Mouse (Mus musculus) heart, postnatal 0 days (tissue): ENCODE measurements around the gene Trpv3. TPM values are rescaled to one million over a fixed set of nuclear protein-coding genes. Genes with fewer than 3 reads are reported as not detected.

Experiments used
- ATAC-seq: fragments of 200-750 bp; cut with Nextera tagmentation; 2 replicates; pipeline ENCODE4 v1.8.0; 2017; ENCODE audit warnings: low read depth, moderate number of reproducible peaks, moderate library complexity; ENCODE audit not compliant: insufficient read depth
- DNase-seq: peaks from one replicate; pipeline ENCODE4 v3.0.0-alpha.2; 2016; ENCODE audit warnings: low spot score
- H3K27ac ChIP-seq: fragments of 300-500 bp; sonication (generic); 2 replicates; pipeline ENCODE4 v1.5.1; 2014; ENCODE audit warnings: low read depth, mild to moderate bottlenecking
- H3K27me3 ChIP-seq: fragments of 300-500 bp; sonication (generic); 2 replicates; pipeline ENCODE4 v1.6.1; 2014; ENCODE audit warnings: low read length, mixed read lengths; ENCODE audit not compliant: control insufficient read depth, insufficient read depth
- H3K36me3 ChIP-seq: fragments of 300-500 bp; sonication (generic); replicated peaks from 2 replicates; pipeline ENCODE4 v1.6.1; 2014; ENCODE audit warnings: low read length, mixed read lengths; ENCODE audit not compliant: control insufficient read depth, insufficient read depth
- H3K4me1 ChIP-seq: fragments of 300-500 bp; sonication (generic); 2 replicates; pipeline ENCODE4 v1.6.1; 2014; ENCODE audit warnings: antibody characterized with exemption; ENCODE audit not compliant: control insufficient read depth, insufficient read depth
- H3K4me2 ChIP-seq: fragments of 300-500 bp; sonication (generic); 2 replicates; pipeline ENCODE4 v1.6.1; 2014; ENCODE audit warnings: low read depth, mild to moderate bottlenecking, low read length, moderate library complexity
- H3K4me3 ChIP-seq: fragments of 300-500 bp; sonication (generic); 2 replicates; pipeline ENCODE4 v1.5.1; 2014; ENCODE audit warnings: low read depth, low read length
- H3K9ac ChIP-seq: fragments of 300-500 bp; sonication (generic); replicated peaks from 2 replicates; pipeline ENCODE4 v1.6.1; 2014; ENCODE audit warnings: low read depth, low read length, mixed read lengths
- H3K9me3 ChIP-seq: fragments of 300-500 bp; sonication (generic); replicated peaks from 2 replicates; pipeline ENCODE4 v1.6.1; 2016; ENCODE audit warnings: low read length; ENCODE audit not compliant: control insufficient read depth
- CTCF ChIP-seq: IDR thresholded peaks from 2 replicates; pipeline ENCODE4 v1.5.1; 2016; ENCODE audit warnings: antibody characterized with exemption, control low read depth, low read depth
- EP300 ChIP-seq: IDR thresholded peaks from 2 replicates; pipeline ENCODE4 v1.6.1; 2016; ENCODE audit warnings: antibody characterized with exemption, low read depth
- WGBS: fragments of 180-500 bp; shearing (Covaris S2); extraction: QIAGEN DNeasy Blood & Tissue Kit; methylation state at CpG from one replicate; pipeline ENCODE4 v1.1.7; 2014; 5-methylcytosine and 5-hydroxymethylcytosine counted together
- polyA plus RNA-seq: library from polyadenylated mRNA; unstranded; fragments of >200 nt; fragmentation: Nextera tagmentation; extraction: Ambion mirVana; gene quantifications from 2 replicates; pipeline ENCODE4 v1.2.1, GENCODE M21; 2015
- total RNA-seq: library from RNA; depleted of rRNA; stranded (reverse); fragments of >200 nt; gene quantifications from 2 replicates; pipeline ENCODE4 v1.2.3, GENCODE M21; 2014; ENCODE audit warnings: low replicate concordance; rRNA removed

Gene Trpv3
- total and polyA plus RNA-seq, 2 experiments from 2014 or later: 0.04 to 0.07 TPM

GRCm38 (mm10) chr11:73326485-73326886 is 59.3 kb downstream of the Trpv3 start:
- WGBS: 58% methylated on average over 12 of the region's 12 CpGs
- ATAC-seq: no peak
- no peak overlapping the region for H3K27ac ChIP-seq
- no peaks in the 10 kb centered on the region for H3K27me3 ChIP-seq
- H3K9me3 ChIP-seq: no peaks in the 10 kb centered on the region
- DNase-seq: no peak
- no peak overlapping the region for H3K4me3 ChIP-seq
- H3K36me3 ChIP-seq: no peaks in the 10 kb centered on the region
- no peak overlapping the region for H3K9ac ChIP-seq
- no peak overlapping the region for H3K4me2 ChIP-seq
- TF ChIP-seq CTCF: no peak
- no peak for TF ChIP-seq EP300
- no peaks in the 10 kb centered on the region for H3K4me1 ChIP-seq

- Histone ChIP-seq H3K9me3 (no peaks in the 10 kb centered on the region), H3K36me3 (no peaks in the 10 kb centered on the region), H3K4me2 (no peak overlapping the region), H3K4me1 (no peaks in the 10 kb centered on the region), H3K27ac (no peak overlapping the region), H3K27me3 (no peaks in the 10 kb centered on the region), H3K4me3 (no peak overlapping the region), H3K9ac (no peak overlapping the region)
- WGBS: 46% methylated on average over 4 of the region's 4 CpGs
- DNase-seq (no peak), ATAC-seq (no peak)
- TF ChIP-seq EP300: no peak
- TF ChIP-seq CTCF: no peak
Measured at GRCm38 (mm10) chr11:73327361-73327760, 60.2 kb downstream of the Trpv3 start.

DNA sequence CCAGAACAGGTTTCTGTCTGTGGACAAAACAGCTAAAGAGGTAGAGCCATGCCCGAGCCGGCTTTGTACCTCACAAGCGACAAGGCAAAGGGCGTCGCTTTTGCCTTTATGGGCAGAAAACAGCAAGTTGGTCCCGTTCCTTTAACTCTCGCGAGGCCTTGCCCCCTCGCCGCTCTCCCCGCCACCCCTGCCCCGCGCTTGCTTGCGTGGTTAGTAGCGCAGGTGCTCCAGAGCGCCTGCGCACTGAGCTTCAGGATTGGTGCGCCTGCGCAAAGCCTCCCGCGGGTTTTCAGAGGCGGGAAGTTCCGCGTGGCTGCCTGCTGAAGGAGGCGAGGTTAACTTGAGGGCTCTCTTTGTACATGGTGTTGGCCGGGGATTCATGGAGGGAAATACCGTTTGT is 62.3 kb downstream of the Trpv3 start, which contains the start of the genes Aspa, Gm49340 and Spata22:
Aspa (minus strand) TSS at position 155 of the 400 bp plus-strand sequence.
Gm49340 (plus strand) TSS at position 300 of the 400 bp plus-strand sequence.
Spata22 (plus strand) TSS at position 300 of the 400 bp plus-strand sequence.
- Histone ChIP-seq H3K4me2 (no peak within 1 kb of the TSS), H3K36me3 (no peaks in the 10 kb centered on the region), H3K27me3 (no peaks in the 10 kb centered on the region), H3K9me3 (no peaks in the 10 kb centered on the region), H3K4me3 (no peak within 1 kb of the TSS), H3K27ac (no peak within 1 kb of the TSS), H3K4me1 (no peaks in the 10 kb centered on the region), H3K9ac (no peak within 1 kb of the TSS)
- TF ChIP-seq CTCF: no peak
- no peak for TF ChIP-seq EP300
- DNase-seq (no peak), ATAC-seq (no peak)
- 72% methylated on average over 27 of the region's 27 CpGs for WGBS

DNA sequence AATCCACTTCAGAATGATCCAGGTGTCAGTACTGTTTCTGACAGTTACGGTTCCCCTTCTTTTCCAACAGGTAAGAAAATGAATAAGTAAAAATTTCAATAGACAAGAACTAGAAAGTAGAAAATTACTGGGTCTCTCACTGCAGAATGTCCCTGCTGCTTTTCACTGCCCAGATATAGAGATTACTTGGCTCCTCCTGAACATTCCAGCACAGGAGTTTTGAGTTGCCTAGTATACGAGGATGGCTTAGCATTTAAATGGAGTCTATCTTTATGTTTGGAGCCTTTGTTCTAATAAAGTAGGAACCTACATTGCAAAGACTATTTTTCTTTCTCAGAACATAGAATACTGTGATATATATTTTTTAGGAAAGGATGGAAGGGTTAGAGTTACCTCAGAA is 66.2 kb downstream of the Trpv3 start:
- Histone ChIP-seq H3K27me3 (no peaks in the 10 kb centered on the region), H3K4me3 (no peak overlapping the region), H3K9me3 (no peaks in the 10 kb centered on the region), H3K27ac (no peak overlapping the region), H3K36me3 (no peaks in the 10 kb centered on the region), H3K9ac (no peak overlapping the region), H3K4me1 (no peaks in the 10 kb centered on the region), H3K4me2 (no peak overlapping the region)
- TF ChIP-seq CTCF (no peak), EP300 (no peak)
- ATAC-seq (no peak), DNase-seq (no peak)
- 62% methylated on average over 2 of the region's 2 CpGs for WGBS

GRCm38 (mm10) chr11:73336919-73337318 is 69.7 kb downstream of the Trpv3 start:
- H3K4me1 ChIP-seq: no peaks in the 10 kb centered on the region
- H3K36me3 ChIP-seq: no peaks in the 10 kb centered on the region
- H3K9me3 ChIP-seq: no peaks in the 10 kb centered on the region
- TF ChIP-seq EP300 (no peak), CTCF (no peak)
- 60% methylated on average over 4 of the region's 4 CpGs for WGBS
- DNase-seq (no peak), ATAC-seq (no peak)
- no peak overlapping the region for H3K9ac ChIP-seq
- no peak overlapping the region for H3K4me3 ChIP-seq
- no peak overlapping the region for H3K27ac ChIP-seq
- no peak overlapping the region for H3K4me2 ChIP-seq
- H3K27me3 ChIP-seq: no peaks in the 10 kb centered on the region

Other genes starting within 250 kb of the Trpv3 start
- 0.62 and 4.9 TPM in 2 replicates for gene Camkk1, start 248.4 kb upstream of the Trpv3 start, total RNA-seq
- 0.68 and 1.1 TPM in 2 replicates for gene Camkk1, start 248.4 kb upstream of the Trpv3 start, polyA plus RNA-seq
- 7.1 and 8.9 TPM in 2 replicates for gene Ncbp3, start 219.6 kb upstream of the Trpv3 start, total RNA-seq
- gene Ncbp3, start 219.6 kb upstream of the Trpv3 start, polyA plus RNA-seq: 6.6 and 7.0 TPM in 2 replicates
- 0.58 TPM in 1 of 2 replicates, not detected in the other for gene Itgae, start 176.8 kb upstream of the Trpv3 start, total RNA-seq
- gene Itgae, start 176.8 kb upstream of the Trpv3 start, polyA plus RNA-seq: 0.04 and 0.12 TPM in 2 replicates
- 2.4 and 6.0 TPM in 2 replicates for gene Haspin, start 129.1 kb upstream of the Trpv3 start, total RNA-seq
- gene Haspin, start 129.1 kb upstream of the Trpv3 start, polyA plus RNA-seq: 3.0 and 4.0 TPM in 2 replicates
- 2.0 and 4.3 TPM in 2 replicates for gene P2rx5, start 107.0 kb upstream of the Trpv3 start, total RNA-seq
- 1.6 and 1.7 TPM in 2 replicates for gene P2rx5, start 107.0 kb upstream of the Trpv3 start, polyA plus RNA-seq
- gene Emc6, start 90.4 kb upstream of the Trpv3 start, total RNA-seq: 122 and 178 TPM in 2 replicates
- 123 and 132 TPM in 2 replicates for gene Emc6, start 90.4 kb upstream of the Trpv3 start, polyA plus RNA-seq
- 103 and 144 TPM in 2 replicates for gene Tax1bp3, start 90.3 kb upstream of the Trpv3 start, total RNA-seq
- 217 and 224 TPM in 2 replicates for gene Tax1bp3, start 90.3 kb upstream of the Trpv3 start, polyA plus RNA-seq
- gene Ctns, start 68.3 kb upstream of the Trpv3 start, total RNA-seq: 17.0 and 17.3 TPM in 2 replicates
- gene Ctns, start 68.3 kb upstream of the Trpv3 start, polyA plus RNA-seq: 10.3 and 10.7 TPM in 2 replicates
- gene Shpk, start 67.9 kb upstream of the Trpv3 start, total RNA-seq: 0.08 and 1.9 TPM in 2 replicates
- gene Shpk, start 67.9 kb upstream of the Trpv3 start, polyA plus RNA-seq: 0.77 and 0.95 TPM in 2 replicates
- gene Trpv1, start 33.1 kb upstream of the Trpv3 start, total RNA-seq: 3.1 TPM in 1 of 2 replicates, not detected in the other
- gene Trpv1, start 33.1 kb upstream of the Trpv3 start, polyA plus RNA-seq: 0.07 TPM in 1 of 2 replicates, not detected in the other
- gene Aspa, start 62.2 kb downstream of the Trpv3 start, total RNA-seq: not detected in 2 replicates
- 0.23 and 0.37 TPM in 2 replicates for gene Aspa, start 62.2 kb downstream of the Trpv3 start, polyA plus RNA-seq
- not detected in 2 replicates for gene Gm49340, start 62.4 kb downstream of the Trpv3 start, total RNA-seq
- gene Gm49340, start 62.4 kb downstream of the Trpv3 start, polyA plus RNA-seq: not detected in 2 replicates
- gene Spata22, start 62.4 kb downstream of the Trpv3 start, total RNA-seq: not detected in 2 replicates
- gene Spata22, start 62.4 kb downstream of the Trpv3 start, polyA plus RNA-seq: not detected in 2 replicates
- gene Olfr20, start 83.4 kb downstream of the Trpv3 start, total RNA-seq: not detected in 2 replicates
- not detected in 2 replicates for gene Olfr20, start 83.4 kb downstream of the Trpv3 start, polyA plus RNA-seq
- gene Olfr376, start 103.9 kb downstream of the Trpv3 start, total RNA-seq: not detected in 2 replicates
- gene Olfr376, start 103.9 kb downstream of the Trpv3 start, polyA plus RNA-seq: not detected in 2 replicates
- not detected in 2 replicates for gene Olfr1, start 132.2 kb downstream of the Trpv3 start, total RNA-seq
- not detected in 2 replicates for gene Olfr1, start 132.2 kb downstream of the Trpv3 start, polyA plus RNA-seq
- not detected in 2 replicates for gene Olfr378, start 161.1 kb downstream of the Trpv3 start, total RNA-seq
- gene Olfr378, start 161.1 kb downstream of the Trpv3 start, polyA plus RNA-seq: not detected in 2 replicates
- not detected in 2 replicates for gene Olfr380, start 190.1 kb downstream of the Trpv3 start, total RNA-seq
- not detected in 2 replicates for gene Olfr380, start 190.1 kb downstream of the Trpv3 start, polyA plus RNA-seq
- gene Olfr381, start 224.2 kb downstream of the Trpv3 start, total RNA-seq: not detected in 2 replicates
- not detected in 2 replicates for gene Olfr381, start 224.2 kb downstream of the Trpv3 start, polyA plus RNA-seq
- not detected in 2 replicates for gene Olfr382, start 249.8 kb downstream of the Trpv3 start, total RNA-seq
- gene Olfr382, start 249.8 kb downstream of the Trpv3 start, polyA plus RNA-seq: not detected in 2 replicates